Mouse (Mus musculus) E14TG2a.4 (cell line): ENCODE results near the gene Chrng.

Experiments used
- CTCF ChIP-seq: conservative IDR thresholded peaks from 2 replicates; pipeline ENCODE4 v1.5.1; 2014; ENCODE audit warnings: low read length
- NANOG ChIP-seq: IDR thresholded peaks from 2 replicates; pipeline ENCODE4 v1.6.1; 2014; ENCODE audit warnings: borderline replicate concordance, low read length, mixed read lengths
- POU5F1 ChIP-seq: IDR thresholded peaks from 2 replicates; pipeline ENCODE4 v1.6.1; 2014; ENCODE audit warnings: low read length, borderline replicate concordance

DNA sequence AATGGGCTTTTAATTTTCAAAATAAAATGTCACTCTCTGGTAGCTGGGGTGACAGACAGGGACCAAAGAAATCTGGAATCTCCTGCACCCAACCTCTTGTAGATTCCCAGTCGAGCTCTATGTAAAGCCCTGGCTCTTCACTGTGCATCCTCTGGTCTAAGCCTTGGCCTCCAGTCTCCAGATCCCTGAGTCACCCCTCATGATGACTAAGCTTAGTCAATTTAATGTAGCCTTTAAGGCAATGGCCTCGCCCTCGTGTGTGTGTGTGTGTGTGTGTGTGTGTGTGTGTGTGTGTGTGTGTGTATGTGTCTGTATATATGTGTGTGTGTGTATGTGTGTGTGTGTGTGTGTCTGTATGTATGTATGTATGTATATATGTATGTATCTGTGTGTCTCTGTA is 45.1 kb upstream of the Chrng start:
- TF ChIP-seq CTCF, result no peak
- TF ChIP-seq NANOG, result no peak
- TF ChIP-seq POU5F1, result no peak
